Mouse (Mus musculus) megakaryocyte, embryonic 14.5 days (primary cell): ENCODE results near the gene Rita1.

Source experiments
- FLI1 ChIP-seq: IDR thresholded peaks from 2 replicates; pipeline ENCODE4 v1.6.1; 2012; ENCODE audit warnings: low read length, inconsistent platforms, mixed read lengths
- GATA1 ChIP-seq: IDR thresholded peaks from 3 replicates; pipeline ENCODE4 v1.6.1; 2012; ENCODE audit warnings: mixed read lengths, low read length, inconsistent platforms, borderline replicate concordance

GRCm38 (mm10) chr5:120592141-120592540, 20.2 kb downstream of the Rita1 start:
- TF ChIP-seq GATA1 (no peak), FLI1 (no peak)
